Mouse (Mus musculus): ENCODE measurements around the gene Papln. TPM values are rescaled to one million over a fixed set of nuclear protein-coding genes. Genes with fewer than 3 reads are reported as not detected.

The Papln gene
- 1.7 and 1.9 TPM in 2 replicates for polyA plus RNA-seq (2012; rRNA removed)

GRCm38 (mm10) chr12:83763311-83764043 lies at the start of gene Papln:
Gene Papln (plus strand): TSS chr12:83763634.
- Histone ChIP-seq H3K36me3 (ENCODE audit: control insufficient read depth, insufficient read depth, low read length) (no peaks in the 10 kb centered on the region), H3K4me3 (ENCODE audit: control insufficient read depth, insufficient read depth, low read length) (peak within 1 kb of the TSS; percentile 14; the same call in 1 of the 2 replicates), H3K4me1 (replicated peaks; ENCODE audit: control insufficient read depth, insufficient read depth, low read length) (peaks cover 11% of the 10 kb centered on the region), H3K27ac (ENCODE audit: control insufficient read depth, insufficient read depth, low read length) (no peak within 1 kb of the TSS), H3K27me3 (ENCODE audit: control insufficient read depth, insufficient read depth, low read length) (peaks cover 3% of the 10 kb centered on the region)
- 0 out of 2 replicates have a peak, but pooled peaks have one; percentile 22 for TF ChIP-seq CTCF (IDR thresholded peaks at IDR 0.05; ENCODE audit: borderline replicate concordance, control insufficient read depth, extremely low read depth, insufficient read depth, low read length, poor library complexity)
- no peak for TF ChIP-seq POLR2A (IDR thresholded peaks at IDR 0.05; ENCODE audit: control insufficient read depth, extremely low read depth, insufficient read depth, low read length, poor library complexity)
- DNase-seq: peak; percentile 17
- 2% methylated on average over 31 of the region's 31 CpGs for WGBS

DNA sequence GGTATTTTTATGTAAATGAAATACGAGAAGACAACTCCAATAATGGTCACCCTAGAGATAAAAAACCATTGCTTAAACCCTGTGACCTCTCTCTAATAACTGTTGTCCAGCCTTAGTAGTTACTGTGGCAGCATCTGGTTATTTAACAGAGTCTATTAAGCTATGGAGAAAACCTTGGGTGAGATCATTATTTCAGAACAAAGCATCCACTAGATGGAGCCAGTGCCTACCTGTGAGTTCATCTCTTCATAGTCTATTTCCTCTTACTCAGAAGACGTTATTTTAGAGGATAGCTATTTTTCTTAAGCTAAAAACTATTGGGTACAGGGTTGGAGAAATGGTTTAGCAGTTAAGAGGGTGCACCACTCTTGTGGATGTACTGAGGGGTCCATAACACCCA lies 49.7 kb upstream of the Papln start:
- Histone ChIP-seq H3K36me3 (ENCODE audit: control insufficient read depth, insufficient read depth, low read length) (peaks cover 57% of the 10 kb centered on the region), H3K4me3 (ENCODE audit: control insufficient read depth, insufficient read depth, low read length) (no peak overlapping the region), H3K27me3 (ENCODE audit: control insufficient read depth, insufficient read depth, low read length) (no peaks in the 10 kb centered on the region), H3K27ac (ENCODE audit: control insufficient read depth, insufficient read depth, low read length) (no peak overlapping the region), H3K4me1 (replicated peaks; ENCODE audit: control insufficient read depth, insufficient read depth, low read length) (no peaks in the 10 kb centered on the region)
- TF ChIP-seq POLR2A (IDR thresholded peaks at IDR 0.05; ENCODE audit: control insufficient read depth, extremely low read depth, insufficient read depth, low read length, poor library complexity) (no peak), CTCF (IDR thresholded peaks at IDR 0.05; ENCODE audit: borderline replicate concordance, control insufficient read depth, extremely low read depth, insufficient read depth, low read length, poor library complexity) (no peak)
- peak; percentile 40 for DNase-seq
- 55% methylated on average over 2 of the region's 2 CpGs for WGBS

GRCm38 (mm10) chr12:83716416-83717184 lies 46.8 kb upstream of the Papln start:
- H3K4me1 ChIP-seq (replicated peaks; ENCODE audit: control insufficient read depth, insufficient read depth, low read length): no peaks in the 10 kb centered on the region
- H3K27me3 ChIP-seq (ENCODE audit: control insufficient read depth, insufficient read depth, low read length): no peaks in the 10 kb centered on the region
- H3K27ac ChIP-seq (ENCODE audit: control insufficient read depth, insufficient read depth, low read length): no peak overlapping the region
- TF ChIP-seq POLR2A (IDR thresholded peaks at IDR 0.05; ENCODE audit: control insufficient read depth, extremely low read depth, insufficient read depth, low read length, poor library complexity): no peak
- TF ChIP-seq CTCF (IDR thresholded peaks at IDR 0.05; ENCODE audit: borderline replicate concordance, control insufficient read depth, extremely low read depth, insufficient read depth, low read length, poor library complexity): no peak
- H3K36me3 ChIP-seq (ENCODE audit: control insufficient read depth, insufficient read depth, low read length): peaks cover 72% of the 10 kb centered on the region
- H3K4me3 ChIP-seq (ENCODE audit: control insufficient read depth, insufficient read depth, low read length): no peak overlapping the region
- 95% methylated on average over 15 of the region's 15 CpGs for WGBS
- DNase-seq: no peak

DNA sequence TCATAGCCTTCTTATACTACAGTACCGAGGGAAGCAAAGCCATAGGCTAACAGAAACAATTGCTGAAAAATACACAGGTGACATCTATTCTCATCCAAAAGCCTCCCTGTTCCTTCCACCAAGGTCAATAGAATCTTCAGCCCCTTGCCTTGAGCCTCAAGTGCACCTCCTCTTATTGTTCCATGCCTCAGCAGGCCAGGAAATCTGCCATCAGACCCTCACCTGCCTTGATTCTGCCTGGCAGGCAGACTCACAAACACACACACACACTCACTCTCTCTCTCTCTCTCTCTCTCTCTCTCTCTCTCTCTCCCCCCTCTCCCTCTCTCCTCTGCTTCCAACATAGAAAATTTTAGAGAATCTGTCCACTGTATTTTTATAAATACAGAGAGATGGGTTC lies 44.0 kb upstream of the Papln start:
- Histone ChIP-seq H3K4me3 (ENCODE audit: control insufficient read depth, insufficient read depth, low read length) (no peak overlapping the region), H3K4me1 (replicated peaks; ENCODE audit: control insufficient read depth, insufficient read depth, low read length) (no peaks in the 10 kb centered on the region), H3K27ac (ENCODE audit: control insufficient read depth, insufficient read depth, low read length) (no peak overlapping the region), H3K36me3 (ENCODE audit: control insufficient read depth, insufficient read depth, low read length) (peaks cover 68% of the 10 kb centered on the region), H3K27me3 (ENCODE audit: control insufficient read depth, insufficient read depth, low read length) (no peaks in the 10 kb centered on the region; the same call in 1 of the 2 replicates)
- TF ChIP-seq CTCF (IDR thresholded peaks at IDR 0.05; ENCODE audit: borderline replicate concordance, control insufficient read depth, extremely low read depth, insufficient read depth, low read length, poor library complexity) (no peak), POLR2A (IDR thresholded peaks at IDR 0.05; ENCODE audit: control insufficient read depth, extremely low read depth, insufficient read depth, low read length, poor library complexity) (no peak)
- DNase-seq: no peak
- 93% methylated on average over 1 of the region's 1 CpGs for WGBS

DNA sequence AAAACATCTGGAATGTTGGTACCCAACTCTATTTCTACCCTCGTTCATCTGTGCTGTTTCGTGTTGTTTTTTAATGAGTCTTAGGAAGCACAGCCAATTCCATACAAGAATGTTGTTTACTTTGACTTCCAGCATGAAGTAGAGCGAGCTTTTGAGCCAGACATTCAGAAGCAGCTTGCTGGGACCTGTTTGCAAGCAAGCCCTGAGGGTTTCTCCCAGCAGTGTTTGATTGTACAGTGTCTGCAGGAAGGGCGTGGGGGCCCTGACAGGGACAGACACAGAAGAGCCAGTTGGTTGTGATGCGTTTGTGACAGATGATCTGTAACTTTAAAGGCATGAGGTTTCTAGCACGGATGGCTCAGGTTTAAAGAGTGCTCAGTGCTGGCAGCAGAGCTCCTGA lies 42.2 kb upstream of the Papln start:
- 95% methylated on average over 6 of the region's 6 CpGs for WGBS
- Histone ChIP-seq H3K36me3 (ENCODE audit: control insufficient read depth, insufficient read depth, low read length) (peaks cover 67% of the 10 kb centered on the region), H3K4me1 (replicated peaks; ENCODE audit: control insufficient read depth, insufficient read depth, low read length) (no peaks in the 10 kb centered on the region), H3K27ac (ENCODE audit: control insufficient read depth, insufficient read depth, low read length) (no peak overlapping the region), H3K4me3 (ENCODE audit: control insufficient read depth, insufficient read depth, low read length) (no peak overlapping the region), H3K27me3 (ENCODE audit: control insufficient read depth, insufficient read depth, low read length) (no peaks in the 10 kb centered on the region; the same call in 1 of the 2 replicates)
- no peak for DNase-seq
- TF ChIP-seq POLR2A (IDR thresholded peaks at IDR 0.05; ENCODE audit: control insufficient read depth, extremely low read depth, insufficient read depth, low read length, poor library complexity) (no peak), CTCF (IDR thresholded peaks at IDR 0.05; ENCODE audit: borderline replicate concordance, control insufficient read depth, extremely low read depth, insufficient read depth, low read length, poor library complexity) (no peak)

DNA sequence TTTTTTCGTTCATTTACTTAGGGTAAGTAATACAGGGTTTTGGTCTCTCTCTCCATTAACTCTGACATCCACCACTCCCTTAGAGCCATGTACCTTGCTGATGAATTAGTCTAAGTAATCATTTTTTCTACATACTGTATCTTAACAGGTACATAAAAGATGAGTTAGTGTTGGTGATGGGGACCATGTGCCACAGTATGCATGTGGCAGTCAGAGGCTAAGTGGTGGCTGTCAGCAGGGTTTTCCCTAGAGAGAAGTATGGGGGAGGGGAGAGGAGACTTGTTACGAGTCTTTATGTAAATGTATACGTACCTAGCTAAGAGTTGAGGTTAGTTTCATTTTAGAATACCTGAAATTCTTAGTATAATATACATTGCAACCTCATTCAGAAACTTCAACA lies 40.4 kb upstream of the Papln start:
- TF ChIP-seq POLR2A (IDR thresholded peaks at IDR 0.05; ENCODE audit: control insufficient read depth, extremely low read depth, insufficient read depth, low read length, poor library complexity) (no peak), CTCF (IDR thresholded peaks at IDR 0.05; ENCODE audit: borderline replicate concordance, control insufficient read depth, extremely low read depth, insufficient read depth, low read length, poor library complexity) (no peak)
- 97% methylated on average over 3 of the region's 3 CpGs for whole genome bisulfite sequencing

More for the DNA sequence above, 40.4 kb upstream of the Papln start:
- no peak overlapping the region for H3K27ac ChIP-seq (ENCODE audit: control insufficient read depth, insufficient read depth, low read length)
- no peaks in the 10 kb centered on the region; the same call in 1 of the 2 replicates for H3K27me3 ChIP-seq (ENCODE audit: control insufficient read depth, insufficient read depth, low read length)
- no peaks in the 10 kb centered on the region for H3K4me1 ChIP-seq (replicated peaks; ENCODE audit: control insufficient read depth, insufficient read depth, low read length)
- peaks cover 67% of the 10 kb centered on the region for H3K36me3 ChIP-seq (ENCODE audit: control insufficient read depth, insufficient read depth, low read length)
- H3K4me3 ChIP-seq (ENCODE audit: control insufficient read depth, insufficient read depth, low read length): no peak overlapping the region
- DNase-seq: no peak
